Mouse (Mus musculus) cerebellum, postnatal 10 days (tissue): ENCODE measurements around the gene Nipa1.
"Not testable (repeated sequence)": the region's sequence is repeated elsewhere in the genome, so short reads cannot be mapped to it uniquely, and the experiment has no call there.

Experiments
- DNase-seq, 2 experiments: peaks; one replicate each; pipeline ENCODE4 v3.0.0; 2021; ENCODE audit warnings: mixed read lengths in 2 of 2

Nipa1 gene

DNA sequence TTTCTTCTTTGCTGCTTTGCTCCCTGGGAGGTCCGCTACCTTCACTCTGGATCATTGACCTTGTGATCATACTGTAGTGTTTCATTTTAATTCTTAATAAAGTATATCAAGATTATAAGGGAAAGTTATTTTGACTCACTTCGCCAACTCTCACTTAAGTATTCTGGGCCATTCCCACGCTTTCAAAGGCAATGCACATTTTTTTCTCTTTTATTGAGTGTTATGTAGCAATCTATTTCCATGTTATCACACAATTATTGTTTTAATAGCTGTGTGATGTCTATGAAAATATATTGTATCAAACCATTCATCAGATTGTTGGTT is at the start of gene Nipa1:
TSS of gene Nipa1 (minus strand) at position 25 of the 324 bp plus-strand sequence.
- no peak for DNase-seq

DNA sequence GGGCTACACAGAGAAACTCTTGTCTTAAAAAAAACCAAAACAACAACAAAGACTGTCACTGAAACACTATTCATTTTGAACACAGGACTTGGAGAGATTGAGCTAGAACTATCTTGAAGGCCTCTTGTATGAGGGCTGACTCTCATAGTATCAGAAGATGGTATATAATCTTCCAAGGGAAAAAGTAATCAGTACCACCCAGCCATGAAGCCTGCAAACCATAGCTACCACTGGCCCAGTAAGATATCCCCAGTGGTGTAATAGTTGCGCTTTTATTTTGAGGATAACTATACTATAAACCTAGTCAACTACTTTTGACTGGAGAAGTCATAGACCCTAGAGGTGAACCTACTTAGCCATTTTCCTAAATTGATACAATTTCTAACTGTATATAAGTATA is 46.9 kb upstream of the Nipa1 start:
- no peak for DNase-seq

DNA sequence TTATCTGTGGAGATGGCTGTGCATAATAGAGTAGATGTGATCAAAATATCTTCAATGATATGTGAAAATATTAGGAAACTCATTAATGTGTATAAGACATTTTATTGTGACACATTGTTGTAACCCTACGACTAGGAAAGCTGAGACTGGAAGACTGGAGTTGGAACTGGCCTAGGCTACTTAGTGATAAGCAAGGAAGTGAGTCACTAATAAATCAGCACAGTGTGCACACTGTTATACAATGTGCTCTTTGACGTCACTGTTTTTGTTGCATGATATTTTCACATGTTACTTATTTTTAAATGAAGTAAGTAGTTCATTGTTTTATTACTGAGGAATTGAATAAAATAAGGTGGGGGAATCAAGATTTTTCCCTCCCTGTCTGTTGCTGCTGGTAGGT is 46.4 kb upstream of the Nipa1 start:
- no peak for DNase-seq

- DNase-seq, result no peak
These were observed 45.1 kb upstream of the Nipa1 start for GRCm38 (mm10) chr7:56064876-56065275.

DNA sequence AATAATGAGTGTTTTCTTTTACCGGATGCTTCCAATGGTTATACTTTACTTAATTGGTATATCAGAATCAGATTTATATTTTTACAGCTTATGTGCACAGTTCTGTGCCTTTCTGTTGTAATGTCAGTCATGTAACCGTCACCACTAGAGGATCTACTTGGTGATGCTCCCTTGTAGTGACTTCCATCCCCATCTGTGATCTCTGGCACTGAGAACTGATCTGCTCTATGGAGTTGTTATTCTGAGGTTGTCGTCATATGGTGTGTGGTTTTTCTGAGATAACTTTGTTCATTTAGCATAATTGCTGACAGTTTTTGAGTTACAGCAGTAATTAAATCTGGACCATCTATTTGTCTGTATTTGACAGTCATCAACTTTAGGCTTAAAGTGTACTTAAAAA is 35.6 kb upstream of the Nipa1 start:
- DNase-seq, result peak in 1 of 2 experiments; percentile 10

DNA sequence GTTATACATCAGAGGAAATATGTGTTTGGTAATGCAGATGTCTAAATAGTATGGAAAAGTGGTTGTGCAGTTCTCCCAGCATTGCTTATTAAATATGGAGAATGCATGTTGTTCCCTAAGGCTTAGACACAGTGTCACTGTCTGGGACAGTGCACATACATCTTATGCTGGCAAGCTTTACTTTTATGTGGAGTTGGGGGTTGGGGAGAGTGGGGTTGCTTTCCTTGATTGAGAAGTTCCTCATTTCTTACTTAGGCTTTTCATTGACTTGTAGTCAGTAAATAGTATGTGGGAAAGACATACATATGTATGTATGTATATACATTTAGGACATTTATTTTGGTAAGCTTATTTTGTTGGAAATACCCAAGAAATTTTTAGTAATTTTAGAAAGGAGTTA is 33.2 kb upstream of the Nipa1 start:
- no peak for DNase-seq

DNA sequence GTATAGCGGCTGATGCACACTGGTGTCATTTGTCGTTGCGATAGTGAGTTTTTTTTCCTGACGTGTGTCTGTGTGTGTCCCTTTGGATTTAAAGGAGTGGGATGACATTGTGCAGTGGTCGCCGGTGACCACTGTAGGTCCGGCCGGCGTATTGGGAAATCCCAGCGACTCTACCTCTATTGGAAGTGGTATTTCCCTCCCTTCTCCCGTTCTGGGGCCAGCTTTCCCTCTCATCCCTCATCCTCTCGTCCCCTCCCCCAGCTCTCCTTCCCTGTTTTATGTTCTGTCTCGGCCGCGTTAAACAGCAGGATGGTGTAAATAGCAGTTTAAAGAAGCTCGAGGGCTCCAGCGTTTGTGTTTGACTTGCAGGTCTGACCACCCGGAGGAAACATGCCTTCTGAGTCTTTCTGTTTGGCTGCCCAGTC is 30.7 kb upstream of the Nipa1 start:
- peak; percentile 61 to 72 for DNase-seq

- DNase-seq, result peak; percentile 99 to 100
These were observed 30.1 kb upstream of the Nipa1 start, which contains the start of gene Herc2 for GRCm38 (mm10) chr7:56049831-56050321. Gene Herc2 (plus strand): TSS chr7:56050196.

DNA sequence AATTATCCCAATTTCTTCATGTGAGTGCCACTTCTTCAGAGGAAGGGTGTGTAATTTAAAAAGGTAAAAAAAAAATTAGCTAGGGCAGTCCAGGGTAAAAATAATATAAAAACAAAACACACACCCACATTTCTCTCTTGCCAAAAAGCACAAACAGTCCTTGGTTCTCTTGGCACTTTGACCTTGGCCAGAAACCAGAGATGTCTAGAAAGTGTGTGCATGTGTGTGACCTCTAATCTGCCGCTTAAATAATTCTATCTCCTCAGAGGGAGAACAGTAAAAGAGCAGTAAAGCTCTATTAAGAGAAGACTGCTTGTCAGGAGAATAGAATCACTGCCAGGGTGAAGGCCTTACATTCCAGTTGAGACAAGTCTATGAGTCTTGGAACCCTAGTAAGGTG is 27.4 kb upstream of the Nipa1 start:
- DNase-seq, result no peak

GRCm38 (mm10) chr7:56044267-56044629 is 24.5 kb upstream of the Nipa1 start:
- DNase-seq, result no peak

DNA sequence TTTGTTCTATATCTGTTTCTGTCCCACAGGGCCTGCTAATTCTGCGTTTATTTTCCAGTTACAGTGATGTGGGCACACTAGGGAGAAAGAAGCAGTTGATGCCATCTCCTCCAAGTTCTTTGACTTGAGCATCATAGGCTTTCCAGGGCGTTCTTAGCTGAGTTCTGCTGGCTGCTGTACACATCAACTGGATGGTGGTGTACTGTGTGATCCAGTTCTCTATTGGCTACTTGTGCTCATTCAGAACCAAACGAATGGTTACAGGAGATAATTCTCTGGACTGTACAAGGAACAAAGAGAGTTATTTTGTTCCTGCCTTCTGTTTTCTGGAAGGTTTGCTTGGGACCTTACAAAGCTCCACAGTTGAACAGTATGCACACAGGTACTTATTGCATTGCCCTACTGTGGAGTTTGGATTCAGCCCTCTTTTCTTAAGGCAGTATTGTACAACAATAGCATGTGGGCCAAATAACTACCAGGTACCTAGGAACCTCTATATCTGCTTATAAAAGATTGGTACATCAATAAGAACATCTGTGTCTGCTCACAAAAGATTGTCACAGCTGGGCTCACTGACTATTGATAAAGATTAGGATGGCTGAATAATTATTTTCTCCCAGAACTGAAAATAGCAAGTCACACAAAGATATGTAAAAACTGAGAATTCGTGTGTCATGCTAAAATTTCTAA is 24.0 kb upstream of the Nipa1 start:
- DNase-seq, result no peak

- peak; percentile 85 to 88 for DNase-seq
These were observed 22.6 kb upstream of the Nipa1 start for GRCm38 (mm10) chr7:56042353-56042752.

DNA sequence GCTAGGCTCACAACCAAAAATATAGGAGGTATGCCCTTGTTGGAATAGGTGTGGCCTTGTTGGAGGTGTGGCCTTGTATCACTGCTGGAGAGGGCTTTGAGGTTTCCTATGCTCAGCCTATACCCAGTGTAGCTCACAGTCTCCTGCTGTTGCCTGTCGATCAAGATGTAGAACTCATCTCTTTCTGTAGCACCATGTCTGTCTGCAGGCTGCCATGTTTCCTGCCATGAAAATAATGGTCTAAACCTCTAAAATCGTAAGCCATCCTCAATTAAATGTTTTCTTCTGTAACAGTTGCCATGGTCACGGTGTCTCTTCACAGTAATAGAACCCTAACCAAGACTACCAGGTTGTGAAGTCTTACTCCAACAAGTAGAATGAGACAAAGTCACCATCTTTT is 3.8 kb upstream of the Nipa1 start:
- DNase-seq, result no peak

- peak; percentile 83 to 89 for DNase-seq
These were observed 503 bp downstream of the Nipa1 start for GRCm38 (mm10) chr7:56018972-56019929.

GRCm38 (mm10) chr7:56018446-56018971 is 1.2 kb downstream of the Nipa1 start:
- peak in 1 of 2 experiments; percentile 31 for DNase-seq

- no peak for DNase-seq
These were observed 2.0 kb downstream of the Nipa1 start for GRCm38 (mm10) chr7:56017761-56018160.

GRCm38 (mm10) chr7:56015837-56016236 is 3.9 kb downstream of the Nipa1 start:
- no peak for DNase-seq

DNA sequence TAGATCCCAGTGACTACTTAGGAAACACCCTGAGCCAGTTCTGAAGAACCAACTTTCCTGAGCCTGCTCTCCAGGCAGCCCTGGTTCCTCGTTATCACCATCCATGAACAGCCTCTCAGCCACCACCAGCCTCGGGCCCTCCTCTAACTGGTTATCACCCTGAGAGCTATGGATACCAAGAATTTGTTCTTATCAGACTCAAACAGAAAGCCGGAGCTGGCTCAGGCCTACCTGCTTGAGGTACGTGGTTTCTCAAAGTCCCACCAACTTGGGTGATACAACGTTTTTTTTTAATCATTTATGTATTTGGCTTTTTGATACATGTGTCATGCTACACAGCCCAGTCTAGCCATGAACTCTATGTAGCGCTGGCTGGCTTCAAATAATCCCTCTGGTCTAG is 4.6 kb downstream of the Nipa1 start:
- no peak for DNase-seq

GRCm38 (mm10) chr7:56014002-56014702 is 5.6 kb downstream of the Nipa1 start:
- not testable (repeated sequence) for DNase-seq

- no peak for DNase-seq
These were observed 6.3 kb downstream of the Nipa1 start for GRCm38 (mm10) chr7:56013261-56014001.

DNA sequence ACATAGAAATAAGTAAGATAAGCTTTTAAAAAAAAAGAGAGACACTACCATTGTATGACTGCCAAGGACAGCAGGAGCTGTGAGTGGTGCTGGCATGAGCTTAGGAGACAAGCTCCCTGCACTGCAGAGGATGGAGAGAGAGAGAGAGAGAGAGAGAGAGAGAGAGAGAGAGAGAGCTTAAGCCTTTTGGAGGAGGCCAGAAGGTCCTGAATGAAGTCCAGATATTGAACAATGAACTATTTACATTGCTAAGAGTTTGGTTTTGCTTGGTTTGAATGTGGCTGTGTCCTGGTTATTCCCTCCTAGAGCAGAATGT is 8.8 kb downstream of the Nipa1 start:
- DNase-seq, result no peak

DNA sequence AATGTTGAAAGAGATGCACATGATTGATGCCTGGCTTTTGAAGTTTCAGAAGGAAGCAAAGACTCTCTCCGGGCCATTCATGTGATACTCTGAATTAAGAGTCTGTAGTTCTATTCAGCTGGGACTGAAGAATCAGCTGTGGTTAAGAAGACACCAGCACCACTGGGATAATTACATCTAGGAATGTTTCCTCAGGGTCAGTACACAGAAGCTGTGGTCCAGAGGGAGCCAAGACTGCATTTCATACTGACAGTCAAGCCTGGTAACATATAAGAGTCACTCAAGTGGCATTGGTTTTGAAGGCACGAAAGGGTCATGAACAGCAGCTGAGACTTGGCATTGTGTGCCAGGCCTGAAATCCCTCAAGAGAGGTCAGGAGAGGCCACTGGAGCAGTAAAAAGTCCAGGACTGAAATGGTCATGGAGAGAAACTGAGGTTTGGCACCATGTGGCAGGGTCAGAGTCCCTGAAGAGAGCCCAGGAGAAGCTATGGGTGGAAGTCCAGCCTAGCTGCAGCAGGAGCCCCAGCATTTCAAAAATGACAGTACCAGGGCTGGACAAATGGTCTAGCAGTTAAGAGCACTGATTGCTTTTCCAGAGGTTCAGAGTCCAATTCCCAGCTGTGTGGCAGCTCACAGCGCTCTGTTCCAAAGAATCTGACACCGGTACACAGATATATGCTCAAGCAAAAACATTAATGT is 9.3 kb downstream of the Nipa1 start:
- no peak for DNase-seq
